Mouse (Mus musculus) frontal cortex, postnatal 36 days (tissue): ENCODE measurements around the gene Sbno2.

Experiments
- DNase-seq, 2 experiments: peaks; one replicate each; pipeline ENCODE4 v3.0.0; 2022; ENCODE audit warnings: low spot score in 2 of 2

The Sbno2 gene

GRCm38 (mm10) chr10:80018739-80019297 is 86.6 kb downstream of the Sbno2 start:
- DNase-seq, result no peak

- DNase-seq, result no peak
Observed at GRCm38 (mm10) chr10:80017771-80018170, 87.6 kb downstream of the Sbno2 start.

GRCm38 (mm10) chr10:80017361-80017760 is 88.0 kb downstream of the Sbno2 start:
- DNase-seq, result no peak

- DNase-seq, result no peak
Observed at GRCm38 (mm10) chr10:80016931-80017330, 88.4 kb downstream of the Sbno2 start.

- no peak for DNase-seq
Observed at GRCm38 (mm10) chr10:80016511-80016910, 88.9 kb downstream of the Sbno2 start, which contains the start of gene Arhgap45. TSS of gene Arhgap45 (plus strand) at chr10:80016653.

GRCm38 (mm10) chr10:80015583-80015982 is 89.8 kb downstream of the Sbno2 start:
- DNase-seq, result no peak

GRCm38 (mm10) chr10:80014484-80015290 is 90.7 kb downstream of the Sbno2 start:
- no peak for DNase-seq

GRCm38 (mm10) chr10:80013609-80014008 is 91.8 kb downstream of the Sbno2 start:
- DNase-seq, result no peak

- DNase-seq, result no peak
Observed at GRCm38 (mm10) chr10:80011740-80012139, 93.6 kb downstream of the Sbno2 start.
